Mouse (Mus musculus) hindbrain, postnatal 0 days (tissue): ENCODE measurements around the gene Rpl3. TPM values are rescaled to one million over a fixed set of nuclear protein-coding genes. Genes with fewer than 3 reads are reported as not detected.

Experiments used
- ATAC-seq: fragments of 200-750 bp; cut with Nextera tagmentation; 2 replicates; pipeline ENCODE4 v1.8.0; 2017; ENCODE audit warnings: mild to moderate bottlenecking, moderate TSS enrichment, moderate library complexity
- DNase-seq: peaks from one replicate; pipeline ENCODE4 v3.0.0-alpha.2; 2015; ENCODE audit warnings: low spot score
- H3K27ac ChIP-seq: fragments of 300-500 bp; sonication (generic); 2 replicates; pipeline ENCODE4 v1.5.1; 2014; ENCODE audit warnings: mild to moderate bottlenecking
- H3K27me3 ChIP-seq: fragments of 300-500 bp; sonication (generic); 2 replicates; pipeline ENCODE4 v1.6.1; 2014; ENCODE audit warnings: low read length, mixed read lengths; ENCODE audit not compliant: insufficient read depth
- H3K36me3 ChIP-seq: fragments of 300-500 bp; sonication (generic); 2 replicates; pipeline ENCODE4 v1.6.1; 2014; ENCODE audit warnings: low read length, mixed read lengths; ENCODE audit not compliant: insufficient read depth
- H3K4me1 ChIP-seq: fragments of 300-500 bp; sonication (generic); 2 replicates; pipeline ENCODE4 v1.6.1; 2014; ENCODE audit warnings: antibody characterized with exemption, low read length, mixed read lengths; ENCODE audit not compliant: insufficient read depth
- H3K4me2 ChIP-seq: fragments of 300-500 bp; sonication (generic); 2 replicates; pipeline ENCODE4 v1.6.1; 2014; ENCODE audit warnings: low read depth, mild to moderate bottlenecking, low read length, moderate library complexity, mixed read lengths
- H3K4me3 ChIP-seq: fragments of 300-500 bp; sonication (generic); 2 replicates; pipeline ENCODE4 v1.5.1; 2014; ENCODE audit warnings: low read length
- H3K9ac ChIP-seq: fragments of 300-500 bp; sonication (generic); replicated peaks from 2 replicates; pipeline ENCODE4 v1.6.1; 2014; ENCODE audit warnings: mild to moderate bottlenecking, low read length, moderate library complexity, mixed read lengths
- H3K9me3 ChIP-seq: fragments of 300-500 bp; sonication (generic); 2 replicates; pipeline ENCODE4 v1.6.1; 2016; ENCODE audit warnings: low read length, mixed read lengths
- CTCF ChIP-seq: IDR thresholded peaks from 2 replicates; pipeline ENCODE4 v1.5.1; 2016; ENCODE audit warnings: antibody characterized with exemption, control low read depth, low read depth
- WGBS: fragments of 180-500 bp; shearing (Covaris S2); extraction: QIAGEN DNeasy Blood & Tissue Kit; methylation state at CpG from one replicate; pipeline ENCODE4 v1.1.7; 2014; 5-methylcytosine and 5-hydroxymethylcytosine counted together
- polyA plus RNA-seq: library from polyadenylated mRNA; unstranded; fragments of >200 nt; fragmentation: Nextera tagmentation; extraction: Ambion mirVana; gene quantifications from 2 replicates; pipeline ENCODE4 v1.2.1, GENCODE M21; 2015
- total RNA-seq: library from RNA; depleted of rRNA; stranded (reverse); fragments of >200 nt; gene quantifications from 2 replicates; pipeline ENCODE4 v1.2.3, GENCODE M21; 2014

The Rpl3 gene
- total and polyA plus RNA-seq, 2 experiments from 2014 or later: 527 to 599 TPM

GRCm38 (mm10) chr15:80102495-80102894 lies 10.8 kb upstream of the Rpl3 start:
- DNase-seq: no peak
- 87% methylated on average over 6 of the region's 6 CpGs for WGBS

GRCm38 (mm10) chr15:80101503-80101902 lies 9.8 kb upstream of the Rpl3 start:
- no peaks in the 10 kb centered on the region for H3K36me3 ChIP-seq
- ATAC-seq (no peak), DNase-seq (no peak)
- WGBS: 71% methylated on average over 6 of the region's 6 CpGs
- no peaks in the 10 kb centered on the region for H3K9me3 ChIP-seq
- no peak for TF ChIP-seq CTCF
- peaks cover 20% of the 10 kb centered on the region for H3K4me1 ChIP-seq
- no peak overlapping the region for H3K4me2 ChIP-seq
- H3K9ac ChIP-seq: peak overlapping the region; percentile 21; the same call in 1 of the 2 replicates
- no peaks in the 10 kb centered on the region for H3K27me3 ChIP-seq
- H3K4me3 ChIP-seq: no peak overlapping the region
- H3K27ac ChIP-seq: peak overlapping the region; percentile 56; the same call in 1 of the 2 replicates

More at GRCm38 (mm10) chr15:80102495-80102894, 10.8 kb upstream of the Rpl3 start:
- no peak overlapping the region for H3K27ac ChIP-seq
- H3K4me1 ChIP-seq: peaks cover 14% of the 10 kb centered on the region
- H3K9me3 ChIP-seq: no peaks in the 10 kb centered on the region
- ATAC-seq: no peak
- H3K36me3 ChIP-seq: no peaks in the 10 kb centered on the region
- no peak overlapping the region for H3K9ac ChIP-seq
- H3K4me2 ChIP-seq: no peak overlapping the region
- TF ChIP-seq CTCF: no peak
- H3K4me3 ChIP-seq: no peak overlapping the region
- H3K27me3 ChIP-seq: no peaks in the 10 kb centered on the region

GRCm38 (mm10) chr15:80100871-80101270 lies 9.2 kb upstream of the Rpl3 start:
- no peak overlapping the region for H3K4me3 ChIP-seq
- no peak for TF ChIP-seq CTCF
- no peaks in the 10 kb centered on the region for H3K27me3 ChIP-seq
- peaks cover 20% of the 10 kb centered on the region for H3K4me1 ChIP-seq
- ATAC-seq (no peak), DNase-seq (no peak)
- H3K36me3 ChIP-seq: no peaks in the 10 kb centered on the region
- H3K9me3 ChIP-seq: no peaks in the 10 kb centered on the region
- peak overlapping the region; percentile 56 for H3K27ac ChIP-seq
- 69% methylated on average over 10 of the region's 10 CpGs for WGBS
- H3K4me2 ChIP-seq: no peak overlapping the region
- peak overlapping the region; percentile 21; the same call in 1 of the 2 replicates for H3K9ac ChIP-seq

GRCm38 (mm10) chr15:80100196-80100595 lies 8.5 kb upstream of the Rpl3 start:
- no peak overlapping the region for H3K4me3 ChIP-seq
- WGBS: 62% methylated on average over 3 of the region's 3 CpGs
- H3K9ac ChIP-seq: no peak overlapping the region
- no peaks in the 10 kb centered on the region for H3K27me3 ChIP-seq
- H3K27ac ChIP-seq: peak overlapping the region; percentile 56; the same call in 1 of the 2 replicates
- H3K4me1 ChIP-seq: peaks cover 20% of the 10 kb centered on the region
- no peak for DNase-seq
- no peak overlapping the region for H3K4me2 ChIP-seq
- ATAC-seq: no peak
- TF ChIP-seq CTCF: no peak
- H3K36me3 ChIP-seq: no peaks in the 10 kb centered on the region
- H3K9me3 ChIP-seq: no peaks in the 10 kb centered on the region

GRCm38 (mm10) chr15:80099477-80099876 lies 7.8 kb upstream of the Rpl3 start:
- DNase-seq: no peak
- no peak overlapping the region for H3K4me3 ChIP-seq
- ATAC-seq: no peak
- H3K9me3 ChIP-seq: no peaks in the 10 kb centered on the region
- H3K36me3 ChIP-seq: no peaks in the 10 kb centered on the region
- WGBS: 71% methylated on average over 3 of the region's 3 CpGs
- no peak overlapping the region for H3K9ac ChIP-seq
- no peak for TF ChIP-seq CTCF
- H3K4me1 ChIP-seq: peaks cover 20% of the 10 kb centered on the region
- no peak overlapping the region for H3K27ac ChIP-seq
- no peak overlapping the region for H3K4me2 ChIP-seq
- H3K27me3 ChIP-seq: no peaks in the 10 kb centered on the region

- Histone ChIP-seq H3K27me3 (no peaks in the 10 kb centered on the region), H3K27ac (no peak overlapping the region), H3K4me2 (no peak overlapping the region), H3K9ac (no peak overlapping the region), H3K4me3 (no peak overlapping the region), H3K4me1 (peaks cover 20% of the 10 kb centered on the region), H3K9me3 (no peaks in the 10 kb centered on the region), H3K36me3 (no peaks in the 10 kb centered on the region)
- TF ChIP-seq CTCF: no peak
- ATAC-seq (no peak), DNase-seq (no peak)
- WGBS: 36% methylated on average over 9 of the region's 9 CpGs
These were observed 7.1 kb upstream of the Rpl3 start for GRCm38 (mm10) chr15:80098809-80099208.

GRCm38 (mm10) chr15:80097999-80098461 lies 6.4 kb upstream of the Rpl3 start:
- no peak for DNase-seq
- Histone ChIP-seq H3K27ac (0 out of 2 replicates have a peak overlapping the region, but pooled peaks have one; percentile 5), H3K27me3 (no peaks in the 10 kb centered on the region), H3K9me3 (no peaks in the 10 kb centered on the region), H3K36me3 (no peaks in the 10 kb centered on the region), H3K9ac (0 out of 2 replicates have a peak overlapping the region, but pooled peaks have one; percentile 10), H3K4me2 (peak overlapping the region; percentile 34; the same call in 1 of the 2 replicates), H3K4me3 (no peak overlapping the region), H3K4me1 (peaks cover 20% of the 10 kb centered on the region)
- peak; percentile 39; the same call in 1 of the 2 replicates for ATAC-seq
- TF ChIP-seq CTCF: no peak
- 35% methylated on average over 8 of the region's 8 CpGs for WGBS
